Mouse (Mus musculus) cerebellum, postnatal 25 days (tissue): ENCODE data around the gene Cep250.

Source experiments
- DNase-seq, 2 experiments: peaks; one replicate each; pipeline ENCODE4 v3.0.0; 2021; ENCODE audit warnings: mixed read lengths in 2 of 2

The Cep250 gene

DNA sequence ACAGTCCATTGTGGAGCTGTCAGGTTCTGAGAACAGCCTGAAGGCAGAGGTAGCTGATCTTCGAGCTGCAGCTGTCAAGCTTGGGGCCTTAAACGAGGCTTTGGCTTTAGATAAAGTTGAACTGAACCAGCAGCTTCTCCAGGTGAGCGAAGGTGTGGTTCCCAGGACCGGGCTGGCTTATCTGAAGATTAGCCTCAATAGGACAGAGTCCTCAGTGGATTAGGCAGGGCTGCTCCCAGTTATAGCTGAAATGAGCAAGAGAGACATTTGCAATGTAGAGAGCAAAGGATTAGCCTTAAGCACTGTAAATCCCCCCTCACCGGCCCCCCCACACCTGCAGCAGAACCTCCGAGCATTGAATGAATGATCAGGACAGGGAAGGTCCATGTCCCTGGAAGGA is 17.1 kb downstream of the Cep250 start:
- DNase-seq = no peak

DNA sequence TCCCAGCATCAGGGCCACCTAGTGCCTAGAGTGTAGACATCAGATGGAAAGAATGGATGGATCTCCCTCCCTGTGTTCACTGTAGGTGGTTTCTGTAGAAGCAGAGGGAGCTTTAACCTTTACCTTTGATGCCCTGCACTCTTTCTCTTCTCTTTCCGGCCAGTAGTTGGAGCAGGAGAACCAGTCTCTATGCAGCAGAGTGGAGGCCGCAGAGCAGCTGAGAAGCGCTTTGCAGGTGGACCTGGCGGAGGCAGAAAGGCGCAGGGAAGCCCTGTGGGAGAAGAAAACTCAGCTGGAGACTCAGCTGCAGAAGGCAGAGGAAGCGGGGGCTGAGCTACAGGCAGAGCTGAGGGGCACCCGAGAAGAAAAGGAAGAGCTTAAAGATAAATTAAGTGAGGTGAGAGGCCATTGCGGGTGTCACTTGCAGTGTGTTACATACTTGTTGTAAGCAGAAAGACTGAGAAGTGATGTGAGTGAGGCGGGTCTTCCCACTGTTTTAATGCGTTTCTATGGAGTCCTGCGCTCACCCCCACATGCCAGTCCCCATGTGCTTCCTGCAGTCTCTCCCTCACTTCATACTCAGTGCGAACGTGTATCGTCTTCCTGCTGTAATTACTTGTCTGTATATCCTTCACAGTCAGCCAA is 18.0 kb downstream of the Cep250 start:
- DNase-seq = no peak

DNA sequence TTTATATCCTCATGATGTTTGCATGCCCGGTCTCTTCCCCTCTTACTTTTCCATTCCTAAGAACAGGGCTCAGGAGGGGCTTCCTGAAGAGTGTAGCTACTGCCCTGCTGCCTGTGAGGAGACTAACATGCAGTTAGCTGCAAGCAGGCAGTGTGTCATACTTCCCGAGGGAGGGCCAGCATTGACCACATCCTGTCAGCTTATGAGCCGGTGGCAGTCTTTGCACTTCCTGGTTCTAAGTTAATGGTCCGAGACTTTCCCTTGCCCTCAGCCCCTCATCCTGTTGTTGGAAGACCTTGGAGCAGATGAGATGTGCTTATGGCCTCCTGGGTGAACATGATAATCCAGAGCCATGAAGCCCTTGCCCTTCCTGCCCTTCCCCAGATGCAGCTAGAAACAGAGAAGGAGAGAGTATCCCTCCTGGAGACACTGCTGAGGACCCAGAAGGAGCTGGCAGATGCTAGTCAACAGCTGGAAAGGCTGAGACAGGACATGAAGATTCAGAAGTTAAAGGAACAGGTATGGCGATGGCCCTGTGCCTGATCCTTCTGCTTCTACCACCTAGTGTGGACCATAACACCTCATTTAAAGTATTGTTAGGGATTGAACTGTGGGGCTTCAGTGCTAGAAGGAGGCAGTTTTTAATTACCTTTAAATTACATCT is 23.2 kb downstream of the Cep250 start:
- no peak for DNase-seq

DNA sequence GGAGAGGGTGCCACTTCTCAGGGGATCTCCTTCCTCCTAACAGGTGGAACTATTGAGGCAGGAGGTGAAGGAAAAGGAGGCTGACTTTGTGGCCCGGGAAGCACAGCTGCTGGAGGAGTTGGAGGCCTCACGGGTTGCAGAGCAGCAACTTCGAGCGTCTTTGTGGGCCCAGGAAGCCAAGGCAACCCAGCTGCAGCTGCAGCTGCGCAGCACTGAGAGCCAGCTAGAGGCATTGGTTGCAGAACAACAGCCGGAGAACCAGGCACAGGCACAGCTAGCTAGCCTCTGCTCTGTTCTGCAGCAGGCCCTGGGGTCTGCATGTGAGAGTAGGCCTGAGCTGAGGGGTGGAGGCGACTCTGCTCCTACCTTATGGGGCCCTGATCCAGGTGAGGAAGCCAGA is 29.5 kb downstream of the Cep250 start:
- no peak for DNase-seq

DNA sequence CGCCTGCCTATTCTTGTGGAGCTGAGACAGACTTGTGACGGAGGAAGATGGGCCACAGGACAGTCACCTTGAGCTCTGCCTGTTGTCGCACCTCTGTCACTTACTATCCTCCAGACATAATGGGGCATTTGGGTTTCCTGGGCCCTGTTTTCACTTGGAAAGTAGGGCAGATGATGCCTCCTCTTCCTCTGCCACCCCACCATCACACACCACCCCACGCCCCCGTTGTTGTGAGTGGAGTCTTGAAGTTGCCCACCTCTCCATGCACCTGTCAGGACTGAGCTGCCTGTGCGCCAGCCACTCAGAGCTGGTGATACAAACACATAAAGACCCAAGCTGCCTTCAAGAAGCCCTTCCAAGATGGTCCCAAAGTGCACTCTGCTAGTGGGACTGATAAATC is 30.9 kb downstream of the Cep250 start:
- DNase-seq = no peak

DNA sequence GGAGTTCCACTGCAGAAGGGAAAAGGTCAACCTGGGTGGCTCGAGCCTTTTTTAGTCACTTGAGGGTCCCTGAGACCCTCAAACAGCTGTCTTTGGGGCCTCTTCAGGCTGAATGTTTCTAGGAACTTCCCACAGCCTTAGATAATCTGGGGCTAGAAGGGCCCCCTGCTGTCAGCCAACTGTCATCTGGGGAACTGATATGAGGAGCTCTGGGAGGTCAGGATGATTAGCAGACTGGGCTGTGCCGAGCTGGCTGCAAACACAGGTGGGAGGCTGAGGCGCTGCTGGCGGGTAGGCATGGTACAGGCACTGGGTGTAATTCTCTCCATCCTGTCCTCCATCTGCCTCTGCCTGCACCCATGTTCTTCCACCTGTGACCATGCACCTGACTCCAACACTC is 32.8 kb downstream of the Cep250 start:
- peak; percentile 74 to 82 for DNase-seq

DNA sequence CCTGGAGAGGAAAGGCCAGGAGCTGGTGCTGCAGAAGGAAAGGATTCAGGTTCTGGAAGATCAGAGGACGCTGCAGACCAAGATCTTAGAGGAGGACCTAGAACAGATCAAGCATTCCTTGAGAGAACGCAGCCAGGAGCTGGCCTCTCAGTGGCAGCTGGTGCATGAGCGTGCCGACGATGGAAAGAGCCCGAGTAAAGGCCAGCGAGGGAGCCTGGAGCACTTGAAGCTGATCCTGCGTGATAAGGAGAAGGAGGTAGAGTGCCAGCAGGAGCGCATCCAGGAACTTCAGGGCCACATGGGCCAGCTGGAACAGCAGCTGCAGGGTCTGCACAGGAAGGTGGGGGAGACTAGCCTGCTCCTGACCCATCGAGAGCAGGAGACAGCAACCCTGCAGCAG is 34.9 kb downstream of the Cep250 start:
- DNase-seq = peak; percentile 59 to 67

DNA sequence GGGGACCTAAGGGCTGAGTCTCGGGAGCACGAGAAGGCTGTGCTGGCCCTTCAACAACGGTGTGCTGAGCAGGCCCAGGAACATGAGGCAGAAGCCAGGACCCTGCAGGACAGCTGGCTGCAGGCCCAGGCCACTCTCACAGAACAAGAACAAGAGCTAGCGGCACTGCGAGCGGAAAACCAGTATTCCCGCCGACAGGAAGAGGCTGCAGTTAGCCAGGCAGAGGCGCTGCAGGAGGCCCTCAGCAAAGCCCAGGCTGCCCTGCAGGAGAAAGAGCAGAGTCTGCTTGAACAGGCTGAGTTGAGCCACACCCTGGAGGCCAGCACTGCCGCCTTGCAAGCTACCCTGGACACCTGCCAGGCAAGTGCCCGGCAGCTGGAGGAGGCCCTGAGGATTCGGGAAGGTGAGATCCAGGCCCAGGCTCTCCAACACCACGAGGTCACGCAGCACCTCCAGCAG is 35.6 kb downstream of the Cep250 start:
- DNase-seq = peak; percentile 99

DNA sequence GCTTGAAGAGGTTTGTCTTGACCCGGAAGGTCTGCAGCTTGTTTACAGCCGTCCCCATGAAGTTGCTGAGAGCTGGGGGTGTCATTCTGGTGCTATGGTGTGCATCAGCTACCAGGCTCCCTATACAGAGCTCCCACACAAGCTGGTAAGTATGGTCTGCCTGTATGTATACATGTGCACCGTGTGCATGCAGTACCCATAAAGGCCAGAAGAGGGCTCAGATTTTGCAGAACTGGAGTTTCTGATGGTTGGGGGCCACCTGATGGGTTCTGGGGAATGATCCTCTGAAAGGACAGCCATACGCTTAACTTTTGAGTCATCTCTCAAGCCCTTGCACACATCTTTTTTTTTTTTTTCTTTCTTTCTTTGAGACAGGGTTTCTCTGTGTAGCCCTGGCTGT is 49.1 kb downstream of the Cep250 start:
- DNase-seq = no peak

DNA sequence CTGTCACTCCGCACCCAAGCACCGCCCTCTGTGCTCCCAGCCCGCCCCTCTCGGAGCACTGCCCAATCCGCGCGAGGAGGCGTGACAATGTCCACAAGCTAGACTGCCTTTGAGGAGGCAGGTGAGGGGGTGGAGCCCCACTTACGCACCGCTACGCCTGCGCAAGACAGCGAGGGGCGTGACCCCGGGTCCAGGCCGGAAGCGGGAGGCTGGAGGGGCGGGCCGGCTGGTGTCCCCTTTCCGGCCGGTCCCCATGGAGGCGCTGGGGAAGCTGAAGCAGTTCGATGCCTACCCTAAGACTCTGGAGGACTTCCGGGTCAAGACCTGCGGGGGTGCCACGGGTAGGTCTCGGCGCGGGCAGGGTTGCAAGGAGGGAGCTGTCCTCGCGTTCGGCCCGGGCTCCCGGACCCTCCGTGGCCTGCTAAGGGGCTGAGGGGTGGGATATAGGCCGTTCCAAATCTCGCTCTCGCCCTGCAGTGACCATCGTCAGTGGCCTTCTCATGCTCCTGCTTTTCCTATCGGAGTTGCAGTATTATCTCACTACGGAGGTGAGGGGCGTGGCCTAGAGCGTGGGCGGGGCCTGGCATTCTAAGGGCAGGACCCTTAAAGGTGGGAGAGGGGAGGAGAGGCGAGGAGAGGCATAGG is 51.8 kb downstream of the Cep250 start, which contains the start of the genes 6430550D23Rik and Ergic3:
Gene 6430550D23Rik (minus strand): TSS at position 90 of the 645 bp plus-strand sequence.
Gene Ergic3 (plus strand): TSS at position 158 of the 645 bp plus-strand sequence.
- peak; percentile 97 to 99 for DNase-seq

DNA sequence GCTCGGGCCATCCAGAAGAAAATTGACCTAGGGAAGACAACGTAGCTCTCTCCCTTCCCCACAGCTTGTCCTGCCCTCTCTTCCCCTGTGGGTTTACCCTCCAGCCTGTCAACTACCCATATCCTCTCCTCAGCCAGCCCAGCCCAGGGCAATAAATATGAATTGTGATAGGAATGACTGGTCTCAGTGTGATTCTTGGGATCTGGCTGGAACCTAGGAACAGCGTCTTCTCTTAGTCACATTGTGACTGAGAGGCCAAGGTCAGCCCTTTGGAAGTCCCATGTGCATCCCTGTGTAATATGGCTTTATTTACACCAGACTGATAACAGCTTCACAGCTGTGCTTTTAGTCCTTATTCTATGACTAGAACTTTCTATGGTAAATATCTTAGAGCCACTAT is 61.8 kb downstream of the Cep250 start:
- no peak for DNase-seq

DNA sequence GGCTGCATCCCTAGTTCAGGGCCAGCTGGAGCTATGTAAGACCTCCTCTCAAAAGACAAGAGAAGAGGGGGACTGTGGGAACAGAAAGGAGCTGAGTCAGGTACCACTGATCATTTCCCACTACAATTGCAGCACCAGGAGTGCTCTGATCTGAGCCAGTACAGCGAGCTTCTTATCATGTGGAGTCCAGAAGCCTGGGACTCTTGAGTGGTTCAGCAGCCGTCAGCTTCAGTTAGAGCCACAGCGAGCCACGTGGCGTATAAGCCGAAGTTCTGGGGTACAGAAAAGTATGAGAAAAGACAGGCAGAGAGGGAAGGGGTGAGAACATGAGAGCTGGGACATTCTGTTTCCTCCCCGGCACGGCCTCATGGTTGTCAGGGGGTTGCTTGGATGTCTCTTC is 65.0 kb downstream of the Cep250 start:
- no peak for DNase-seq

DNA sequence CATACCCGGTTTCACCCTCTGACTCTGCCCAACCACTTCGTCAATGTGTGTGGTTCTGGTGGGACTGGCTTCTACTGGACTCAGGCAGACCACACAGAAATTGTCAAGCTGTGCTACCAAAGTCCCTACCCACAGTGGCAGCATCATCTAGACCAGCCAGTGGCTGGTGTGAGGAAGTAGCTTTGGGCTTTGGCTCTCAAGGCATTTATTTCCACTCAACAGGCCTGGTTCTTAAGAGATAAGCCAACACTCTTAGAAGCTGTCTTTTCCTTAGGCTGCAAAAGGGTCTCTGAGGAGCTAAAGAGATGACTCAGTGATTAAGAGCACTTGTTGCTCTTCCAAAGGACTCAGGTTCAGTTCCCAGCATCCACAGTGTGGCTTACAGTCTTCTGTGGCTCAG is 65.5 kb downstream of the Cep250 start:
- no peak for DNase-seq

DNA sequence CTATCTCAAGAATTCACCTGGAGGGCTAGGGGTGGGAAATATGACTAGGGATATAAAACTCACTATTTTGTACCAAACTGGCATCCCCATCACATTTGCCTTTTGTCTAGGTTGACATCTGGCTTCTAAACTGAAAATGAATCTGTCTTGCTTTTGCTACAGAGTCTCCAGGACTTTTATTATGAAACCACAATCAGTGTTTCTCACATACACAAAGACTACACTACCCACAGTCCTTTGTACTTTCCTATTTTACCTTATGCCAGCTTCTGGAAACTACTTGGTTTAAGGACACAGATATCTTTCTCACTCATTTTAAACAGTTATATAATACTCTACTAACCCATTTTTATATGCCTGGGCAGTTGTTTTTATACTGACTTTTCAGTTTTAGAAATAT is 69.2 kb downstream of the Cep250 start:
- no peak for DNase-seq

DNA sequence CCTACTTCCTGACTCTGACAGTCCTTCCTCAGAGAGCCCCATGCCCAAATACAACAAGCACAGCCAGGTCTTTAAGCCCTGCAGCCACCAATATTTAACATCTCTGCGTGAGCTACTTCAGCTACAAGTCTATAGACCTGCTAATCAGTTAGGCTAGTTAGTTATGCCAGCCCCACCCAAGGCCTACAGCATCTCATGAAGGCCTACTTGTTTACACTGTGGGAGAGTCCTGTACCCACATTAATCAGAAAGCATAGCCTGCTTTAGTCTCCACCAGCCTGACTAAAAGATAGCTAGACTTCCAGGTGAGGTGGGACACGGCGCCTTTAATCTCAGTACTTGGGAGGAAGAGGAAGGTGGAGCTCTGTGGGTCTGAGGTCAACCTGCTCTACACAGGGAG is 83.1 kb downstream of the Cep250 start:
- DNase-seq = no peak

DNA sequence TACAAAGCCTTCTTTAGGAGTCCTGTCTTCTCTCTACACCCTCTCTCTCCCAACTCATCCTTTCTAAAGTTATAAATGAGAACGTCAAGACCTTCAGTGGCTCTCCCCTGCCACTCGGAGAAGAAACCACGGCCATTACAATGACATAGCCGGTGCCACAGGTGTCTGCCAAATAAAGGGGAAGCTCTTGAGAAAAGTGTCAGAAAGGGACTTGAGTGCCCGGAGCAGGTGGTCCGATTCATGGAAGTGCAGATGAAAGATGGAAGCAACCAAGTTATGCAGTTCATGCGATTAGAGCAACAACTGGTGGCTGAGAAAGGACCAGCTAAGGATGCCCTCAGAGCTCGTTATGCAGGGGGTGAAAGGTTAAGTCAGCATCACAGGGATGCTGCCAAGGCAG is 86.6 kb downstream of the Cep250 start:
- DNase-seq = no peak

DNA sequence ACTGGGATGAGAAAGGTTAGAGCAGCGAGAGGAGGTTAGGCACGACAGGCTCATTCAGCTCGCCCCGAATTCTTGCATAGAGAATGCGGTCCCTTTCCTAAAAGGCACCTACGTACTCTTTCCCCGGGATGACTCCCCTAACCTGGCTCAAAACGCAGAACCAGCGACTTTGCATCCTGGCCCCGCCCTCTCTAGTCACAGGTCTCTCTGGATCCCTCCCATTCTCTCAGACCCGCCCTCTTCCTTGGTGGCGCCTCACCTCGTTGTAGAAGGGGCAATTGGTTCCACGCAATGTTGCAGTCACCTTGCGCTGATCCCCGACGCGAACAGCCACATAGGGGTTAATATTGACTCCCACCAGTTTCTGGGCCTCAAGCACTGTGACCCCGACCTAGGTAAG is 91.7 kb downstream of the Cep250 start:
- DNase-seq = no peak
